Mouse (Mus musculus) bone marrow, adult 2 months (tissue): Measurements from ENCODE around the gene Olfr1122. TPM values are rescaled to one million over a fixed set of nuclear protein-coding genes. Genes with fewer than 3 reads are reported as not detected.

Experiments
- H3K27ac ChIP-seq: fragments of 200-500 bp; 2 replicates; pipeline ENCODE4 v1.5.1; 2012; ENCODE audit warnings: low read depth, mild to moderate bottlenecking, control low read depth, inconsistent platforms, low read length; ENCODE audit not compliant: control insufficient read depth, poor library complexity, insufficient read depth
- H3K4me1 ChIP-seq: fragments of 200-500 bp; 2 replicates; pipeline ENCODE4 v1.6.1; 2011; ENCODE audit warnings: low read length; ENCODE audit not compliant: control insufficient read depth, insufficient read depth
- H3K4me3 ChIP-seq: fragments of 200-500 bp; replicated peaks from 2 replicates; pipeline ENCODE3; 2011; ENCODE audit warnings: mild to moderate bottlenecking, low read depth, low read length, control low read depth; ENCODE audit not compliant: control insufficient read depth
- CTCF ChIP-seq: fragments of 200-500 bp; IDR thresholded peaks from 2 replicates; pipeline ENCODE4 v1.5.1; 2011; ENCODE audit warnings: low read length, control low read depth; ENCODE audit not compliant: control insufficient read depth, insufficient read depth
- POLR2A ChIP-seq: fragments of 200-500 bp; IDR thresholded peaks from 2 replicates; pipeline ENCODE4 v1.6.1; 2011; ENCODE audit warnings: low read depth, mild to moderate bottlenecking, control low read depth, low read length, borderline replicate concordance; ENCODE audit not compliant: control insufficient read depth
- WGBS: fragments of 180-500 bp; shearing (Covaris S2); methylation state at CpG from one replicate; pipeline ENCODE4 v1.1.7; 2018; 5-methylcytosine and 5-hydroxymethylcytosine counted together
- polyA plus RNA-seq: library from polyadenylated mRNA; stranded (reverse); fragments of >200 nt; gene quantifications from 2 replicates; pipeline ENCODE4 v1.2.4, GENCODE M21; 2011; ENCODE audit warnings: low replicate concordance; ENCODE audit not compliant: missing spikeins, insufficient read depth, insufficient read length

Gene Olfr1122
- polyA plus RNA-seq, 1 experiment = not detected

GRCm38 (mm10) chr2:87429975-87430374, 44.3 kb downstream of the Olfr1122 start, which contains the start of gene Olfr1124:
Olfr1124 (plus strand) TSS chr2:87430275.
- H3K27ac ChIP-seq = no peak within 1 kb of the TSS
- TF ChIP-seq CTCF (no peak), POLR2A (no peak)
- WGBS = 80% methylated on average over 1 of the region's 1 CpGs
- H3K4me3 ChIP-seq = no peak within 1 kb of the TSS
- no peaks in the 10 kb centered on the region for H3K4me1 ChIP-seq

GRCm38 (mm10) chr2:87437731-87438130, 52.1 kb downstream of the Olfr1122 start:
- 87% methylated on average over 16 of the region's 16 CpGs for WGBS
- TF ChIP-seq CTCF (no peak), POLR2A (no peak)
- Histone ChIP-seq H3K4me1 (no peaks in the 10 kb centered on the region), H3K4me3 (no peak overlapping the region), H3K27ac (no peak overlapping the region)

Other genes with a start within 250 kb of the Olfr1122 start
- not detected in 2 replicates for gene Olfr1110, start 245.5 kb upstream of the Olfr1122 start, polyA plus RNA-seq
- gene Olfr1111, start 233.2 kb upstream of the Olfr1122 start, polyA plus RNA-seq = not detected in 2 replicates
- gene Olfr1112, start 198.1 kb upstream of the Olfr1122 start, polyA plus RNA-seq = 1.6 TPM in 1 of 2 replicates, not detected in the other
- gene Olfr1113, start 176.9 kb upstream of the Olfr1122 start, polyA plus RNA-seq = not detected in 2 replicates
- gene Olfr1115, start 137.8 kb upstream of the Olfr1122 start, polyA plus RNA-seq = not detected in 2 replicates
- gene Olfr1116, start 118.3 kb upstream of the Olfr1122 start, polyA plus RNA-seq = 0.13 TPM in 1 of 2 replicates, not detected in the other
- not detected in 2 replicates for gene Olfr1118, start 78.3 kb upstream of the Olfr1122 start, polyA plus RNA-seq
- gene Olfr1120, start 31.0 kb upstream of the Olfr1122 start, polyA plus RNA-seq = not detected in 2 replicates
- gene Olfr1121, start 16.0 kb upstream of the Olfr1122 start, polyA plus RNA-seq = not detected in 2 replicates
- gene Olfr1123, start 30.8 kb downstream of the Olfr1122 start, polyA plus RNA-seq = not detected in 2 replicates
- gene Olfr1124, start 44.4 kb downstream of the Olfr1122 start, polyA plus RNA-seq = 0.79 and 1.2 TPM in 2 replicates
- gene Olfr1126, start 68.1 kb downstream of the Olfr1122 start, polyA plus RNA-seq = not detected in 2 replicates
- not detected in 2 replicates for gene Pramel7, start 111.2 kb downstream of the Olfr1122 start, polyA plus RNA-seq
- 1.5 TPM in 1 of 2 replicates, not detected in the other for gene Pramel6, start 120.7 kb downstream of the Olfr1122 start, polyA plus RNA-seq
- gene Olfr153, start 145.9 kb downstream of the Olfr1122 start, polyA plus RNA-seq = not detected in 2 replicates
- gene Olfr1128, start 159.7 kb downstream of the Olfr1122 start, polyA plus RNA-seq = not detected in 2 replicates
- gene Olfr1129, start 188.1 kb downstream of the Olfr1122 start, polyA plus RNA-seq = not detected in 2 replicates
- gene Olfr1130, start 220.4 kb downstream of the Olfr1122 start, polyA plus RNA-seq = not detected in 2 replicates
- gene Olfr1131, start 241.3 kb downstream of the Olfr1122 start, polyA plus RNA-seq = not detected in 2 replicates